Mouse (Mus musculus) left cerebral cortex, adult 9 months (tissue): ENCODE results near the gene Tmem54.

ENCODE experiments used
- DNase-seq, 2 experiments: peaks; one replicate each; pipeline ENCODE4 v3.0.0; 2022; ENCODE audit warnings: low spot score in 2 of 2

Gene Tmem54

DNA sequence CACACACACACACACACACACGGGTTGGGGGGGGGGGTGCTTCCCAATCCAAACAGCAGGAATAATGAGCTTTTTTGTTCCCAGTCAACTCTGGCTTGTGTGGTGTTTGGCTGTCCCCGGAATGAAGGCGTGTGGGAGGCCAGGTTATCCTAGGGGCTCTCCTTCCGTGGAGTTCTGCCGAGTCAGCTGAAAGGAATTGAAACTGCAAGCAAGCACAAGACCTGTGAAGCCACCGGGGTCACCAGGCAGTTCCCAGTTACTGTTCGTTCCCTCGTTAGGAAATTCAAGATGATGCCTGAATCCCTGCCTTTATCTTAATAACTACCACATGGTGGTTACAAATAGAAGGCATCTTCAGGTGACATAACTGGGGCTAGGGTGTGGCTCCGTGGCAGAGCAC lies 24.0 kb downstream of the Tmem54 start:
- DNase-seq: no peak

DNA sequence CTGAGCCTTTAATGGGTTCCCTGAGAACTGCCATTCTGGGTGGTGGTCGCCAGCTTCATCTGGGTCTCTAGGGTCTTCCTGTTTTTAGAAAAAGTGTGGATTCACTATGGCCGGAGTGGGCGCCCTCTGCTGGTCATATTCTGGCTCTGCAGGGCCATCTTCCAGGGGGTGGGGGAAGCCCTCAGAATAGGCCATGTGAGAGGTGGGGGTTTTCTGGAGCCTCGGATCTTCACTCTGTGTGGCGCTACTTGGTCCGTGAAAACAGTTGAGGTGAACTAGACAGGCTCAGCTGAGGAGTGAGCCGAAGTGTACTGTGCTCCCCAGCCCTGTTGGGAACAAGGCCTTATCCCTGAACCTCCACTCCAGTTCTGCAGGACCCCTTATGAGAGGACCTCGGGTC lies 24.8 kb downstream of the Tmem54 start:
- DNase-seq: no peak

DNA sequence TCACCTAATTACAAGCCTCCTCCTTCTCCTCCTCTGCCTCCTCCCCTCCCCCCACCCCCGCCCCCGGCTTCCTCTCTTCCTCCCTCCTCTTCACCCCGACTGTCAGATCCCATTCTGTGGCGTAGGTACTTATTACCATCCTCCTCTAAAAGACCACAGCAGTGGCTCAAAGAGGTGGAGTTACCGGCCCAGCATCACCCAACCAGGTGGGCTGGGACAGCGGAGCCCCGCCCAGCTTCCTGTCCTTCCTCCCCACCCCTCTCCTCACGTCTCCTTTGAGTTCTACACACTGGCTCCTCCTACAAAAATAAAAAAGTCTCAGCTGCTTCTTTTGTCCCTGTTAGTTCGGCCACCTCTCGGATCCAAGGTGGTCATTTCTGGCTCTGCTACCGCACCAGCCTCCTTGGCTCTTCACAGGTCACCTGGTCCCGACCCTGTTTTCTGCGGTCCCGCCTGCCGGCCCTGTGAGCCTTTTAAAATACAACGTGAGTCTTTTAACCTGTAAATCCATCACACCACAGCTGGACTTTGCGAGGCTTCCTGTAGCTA lies 25.5 kb downstream of the Tmem54 start:
- DNase-seq: no peak

DNA sequence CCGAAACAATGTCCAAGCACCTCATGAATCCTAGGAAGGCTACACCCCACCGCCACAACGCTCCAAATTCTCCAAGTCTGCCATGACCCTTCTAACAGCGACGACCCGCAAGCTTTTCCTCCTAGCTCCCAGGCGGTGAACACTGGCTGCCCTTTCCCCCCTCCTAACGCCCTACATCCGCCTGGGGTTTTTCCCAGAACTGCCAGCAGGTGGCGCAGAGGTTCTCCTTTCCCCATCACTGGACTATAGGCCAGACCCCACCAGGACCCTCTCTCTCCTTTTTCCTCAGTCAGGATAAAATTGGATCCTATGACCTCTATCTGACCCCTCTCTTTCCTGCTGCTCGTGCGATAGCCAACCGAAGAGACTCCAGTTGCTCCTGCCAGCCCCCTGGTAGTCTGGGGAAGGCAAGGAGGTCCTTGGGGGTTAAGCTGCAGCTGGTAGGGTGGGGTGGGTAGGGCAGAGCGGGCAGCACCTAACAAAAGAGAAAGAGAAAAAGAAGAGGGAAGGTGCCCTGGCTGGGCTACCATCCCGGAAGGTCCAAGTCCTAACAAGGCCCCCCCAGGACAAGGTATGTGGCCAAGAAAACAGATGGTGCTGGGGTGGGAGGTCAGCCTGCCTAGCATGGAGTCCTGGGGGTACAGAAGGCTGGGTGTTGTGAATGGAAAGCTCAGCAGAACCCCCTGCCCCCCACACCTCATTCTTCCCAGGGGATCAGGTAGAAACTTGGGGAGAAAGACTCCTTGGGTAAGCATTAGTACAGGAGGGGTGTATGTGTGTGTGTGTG lies 29.6 kb downstream of the Tmem54 start:
- peak in 1 of 2 experiments; percentile 69 for DNase-seq

DNA sequence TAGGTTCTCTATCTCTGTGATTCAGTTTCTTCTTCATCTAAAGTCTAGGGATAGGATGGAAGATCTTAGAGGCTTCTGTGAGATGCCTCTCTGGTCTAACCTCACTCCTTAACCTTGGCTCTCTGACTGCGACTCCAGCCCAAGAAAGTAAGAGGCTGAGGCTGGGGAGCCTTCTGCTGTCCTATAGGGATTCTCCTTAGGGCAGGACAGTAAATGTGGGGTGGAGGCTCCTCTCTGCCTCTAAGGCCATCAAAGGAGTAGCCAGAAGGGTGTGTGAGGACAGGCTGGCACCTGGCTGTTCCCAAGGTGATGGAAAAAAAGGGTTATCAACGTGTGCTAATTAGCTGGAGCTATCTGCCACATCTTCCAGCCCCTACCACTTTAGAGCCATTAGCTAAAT lies 30.3 kb downstream of the Tmem54 start:
- no peak for DNase-seq

DNA sequence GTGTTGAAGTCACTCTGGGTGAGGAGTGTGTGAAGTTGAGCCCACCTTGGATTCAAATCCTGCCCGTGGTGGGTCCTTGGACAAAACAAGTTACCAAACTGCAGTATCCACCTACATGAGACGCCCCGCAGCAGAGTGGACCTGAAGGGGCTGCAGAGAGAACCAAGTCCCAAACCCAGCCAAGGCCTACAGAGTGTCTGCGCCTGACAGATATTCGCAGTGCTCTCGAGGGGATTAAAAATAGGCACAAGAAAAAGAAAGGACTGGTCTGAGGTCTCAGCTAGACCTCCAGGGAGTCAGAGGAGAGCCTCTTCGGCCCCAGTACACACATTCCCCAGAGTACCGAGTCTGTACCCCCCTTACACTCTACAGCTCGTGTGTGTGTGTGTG lies 30.8 kb downstream of the Tmem54 start:
- DNase-seq: no peak

DNA sequence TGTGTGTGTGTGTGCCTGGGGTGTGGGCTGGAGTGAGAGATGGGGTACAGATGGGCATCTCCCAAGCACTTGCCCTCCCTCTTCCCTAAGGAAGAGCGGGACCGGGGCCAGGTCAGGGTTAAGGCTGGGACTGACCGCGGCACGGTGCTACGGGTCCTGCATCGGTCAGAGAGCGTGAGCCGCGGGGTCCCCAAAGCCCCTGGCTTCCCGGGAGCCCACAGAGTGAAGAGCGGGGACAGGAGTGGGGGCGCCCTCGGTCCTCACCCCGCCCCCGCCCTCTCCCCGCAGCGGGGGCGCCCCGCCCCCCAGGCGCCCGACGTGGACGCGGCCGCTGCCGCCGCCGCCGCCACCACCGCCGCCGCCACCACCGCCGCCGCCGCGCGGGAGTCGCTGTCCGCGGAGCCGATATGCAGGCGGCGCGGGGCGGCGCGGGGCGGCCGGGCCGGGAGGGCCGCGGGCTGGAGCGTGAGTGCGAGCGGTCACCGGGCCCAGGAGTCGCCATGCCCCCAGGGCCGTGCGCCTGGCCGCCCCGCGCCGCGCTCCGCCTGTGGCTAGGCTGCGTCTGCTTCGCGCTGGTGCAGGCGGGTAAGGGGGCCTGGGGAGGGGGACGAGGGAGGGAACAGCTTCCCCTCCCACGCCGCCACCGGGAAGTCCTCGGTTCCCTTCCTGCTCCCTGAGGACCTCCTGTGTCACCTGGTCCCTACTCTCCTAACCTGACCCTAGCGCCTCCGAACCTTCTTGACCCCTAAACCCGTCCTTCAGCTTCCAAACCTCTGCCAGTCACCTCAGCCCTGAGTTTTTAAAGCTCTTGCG lies 31.4 kb downstream of the Tmem54 start, which contains the start of gene Fndc5:
Fndc5 (plus strand) TSS at position 421 of the 813 bp plus-strand sequence.
- DNase-seq: no peak

DNA sequence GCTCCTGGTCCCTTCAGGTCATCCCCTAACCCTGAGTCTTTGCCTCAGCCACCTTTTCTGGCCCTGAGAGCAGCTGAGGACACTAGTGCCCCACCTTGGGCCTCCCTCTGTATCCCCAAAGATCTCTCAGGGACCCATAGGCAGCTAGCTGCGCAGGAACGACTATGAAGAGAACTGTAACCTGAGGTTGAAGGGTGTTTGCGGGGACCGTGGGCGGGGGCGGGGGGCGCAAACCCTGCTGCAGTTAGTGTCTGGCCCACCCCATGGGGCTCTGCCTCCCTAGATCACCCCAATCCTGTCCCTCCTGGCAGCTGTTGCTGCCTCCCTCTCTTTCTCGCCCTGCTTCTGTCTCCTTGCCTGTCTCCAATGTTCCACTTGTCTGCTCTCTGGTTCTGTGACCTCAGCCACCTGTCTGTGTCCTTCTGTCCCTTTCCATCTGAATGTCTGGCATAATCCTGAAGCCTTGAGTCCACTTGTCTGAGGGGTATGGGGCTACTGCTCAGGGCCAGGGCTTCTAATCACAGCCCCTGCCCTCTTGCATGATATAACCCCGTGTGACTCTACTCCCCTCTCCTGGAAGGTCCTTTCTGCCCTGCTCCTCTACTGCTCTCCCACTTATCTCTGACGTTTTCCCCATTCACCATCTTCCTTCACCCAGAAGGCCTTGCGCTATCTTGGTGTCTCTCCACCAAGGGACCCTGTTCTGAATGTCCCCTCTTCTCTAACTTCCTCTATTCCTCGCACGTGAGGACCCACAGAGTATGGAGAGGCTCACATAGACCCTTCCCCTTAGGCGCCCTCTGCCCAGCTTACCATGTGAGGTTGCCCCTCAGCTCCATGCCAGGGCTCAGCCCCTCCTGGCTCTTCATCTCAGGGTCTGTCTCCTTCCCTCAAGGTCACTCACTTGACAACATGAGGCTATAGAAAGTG lies 32.3 kb downstream of the Tmem54 start:
- no peak for DNase-seq

DNA sequence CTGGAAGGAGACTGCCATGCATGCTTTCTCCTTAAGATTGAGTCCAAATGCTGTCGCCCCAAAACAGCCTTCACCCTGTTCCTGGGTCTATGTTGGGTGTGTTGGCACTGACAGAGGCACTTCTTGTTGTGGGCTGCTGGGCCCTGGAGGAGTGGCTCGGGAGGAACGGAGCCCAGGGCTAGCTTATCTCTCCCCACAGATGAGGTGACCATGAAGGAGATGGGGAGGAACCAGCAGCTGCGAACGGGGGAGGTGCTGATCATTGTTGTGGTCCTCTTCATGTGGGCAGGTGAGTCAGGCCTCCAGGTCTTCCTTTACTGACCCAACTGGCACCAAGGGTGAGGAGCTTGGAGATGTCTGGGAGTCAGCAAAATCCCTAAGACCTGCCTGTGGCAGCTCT lies 34.3 kb downstream of the Tmem54 start:
- no peak for DNase-seq

DNA sequence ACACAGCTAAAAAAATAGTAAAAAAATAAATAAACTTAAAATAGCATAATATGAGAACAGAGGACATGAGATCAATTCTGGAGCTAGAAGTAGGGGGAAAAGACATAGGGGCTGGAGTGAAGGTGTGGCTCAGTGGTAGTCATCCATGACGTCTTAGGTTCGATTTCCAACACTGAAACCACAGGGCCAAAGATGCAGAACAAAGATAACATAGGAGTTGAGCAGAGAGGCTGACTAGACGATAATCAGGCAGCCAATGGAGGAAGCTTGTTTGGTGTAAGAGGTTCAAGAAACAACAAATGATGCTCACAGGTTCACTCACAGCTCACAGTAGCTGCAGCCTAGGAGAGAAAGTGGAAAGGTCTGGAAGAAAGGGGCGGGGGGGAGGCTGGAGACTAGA lies 35.5 kb downstream of the Tmem54 start:
- no peak for DNase-seq

DNA sequence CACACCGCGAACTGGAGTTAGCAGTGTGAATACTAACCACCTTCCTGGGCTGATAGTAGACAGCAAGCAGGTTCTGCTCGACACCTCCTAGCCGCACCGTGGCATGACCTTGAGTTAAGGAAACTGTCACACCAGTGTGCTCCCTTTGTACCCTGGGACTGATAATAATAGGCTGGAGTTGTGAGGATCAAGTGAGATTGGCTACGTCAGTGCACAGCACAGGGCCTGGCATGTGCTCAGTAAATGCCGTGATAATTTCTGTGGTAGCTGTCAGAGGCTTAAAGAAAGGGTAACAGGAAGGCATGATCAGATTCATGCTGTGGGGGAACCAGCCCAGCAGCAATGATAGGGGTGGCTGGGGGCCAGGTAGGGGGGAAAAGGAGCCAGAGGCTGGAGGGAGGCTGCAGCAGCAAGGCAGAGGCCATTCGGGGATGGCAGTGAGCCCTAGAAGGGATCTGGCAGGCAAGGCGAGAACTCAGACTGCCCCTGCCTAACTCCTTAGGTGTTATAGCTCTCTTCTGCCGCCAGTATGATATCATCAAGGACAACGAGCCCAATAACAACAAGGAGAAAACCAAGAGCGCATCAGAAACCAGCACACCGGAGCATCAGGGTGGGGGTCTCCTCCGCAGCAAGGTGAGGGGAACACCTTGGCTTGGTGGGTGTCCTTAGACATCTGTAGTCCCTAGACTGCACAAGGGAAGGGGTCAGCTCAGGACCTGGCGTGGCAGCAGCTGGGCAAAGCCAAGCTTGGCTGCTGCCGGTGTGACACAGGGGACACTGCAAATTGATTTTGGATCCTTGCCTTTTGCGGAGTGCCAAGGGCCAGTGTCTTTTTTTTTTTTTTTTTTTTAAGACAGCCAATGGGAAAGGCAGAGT lies 36.5 kb downstream of the Tmem54 start:
- DNase-seq: no peak

DNA sequence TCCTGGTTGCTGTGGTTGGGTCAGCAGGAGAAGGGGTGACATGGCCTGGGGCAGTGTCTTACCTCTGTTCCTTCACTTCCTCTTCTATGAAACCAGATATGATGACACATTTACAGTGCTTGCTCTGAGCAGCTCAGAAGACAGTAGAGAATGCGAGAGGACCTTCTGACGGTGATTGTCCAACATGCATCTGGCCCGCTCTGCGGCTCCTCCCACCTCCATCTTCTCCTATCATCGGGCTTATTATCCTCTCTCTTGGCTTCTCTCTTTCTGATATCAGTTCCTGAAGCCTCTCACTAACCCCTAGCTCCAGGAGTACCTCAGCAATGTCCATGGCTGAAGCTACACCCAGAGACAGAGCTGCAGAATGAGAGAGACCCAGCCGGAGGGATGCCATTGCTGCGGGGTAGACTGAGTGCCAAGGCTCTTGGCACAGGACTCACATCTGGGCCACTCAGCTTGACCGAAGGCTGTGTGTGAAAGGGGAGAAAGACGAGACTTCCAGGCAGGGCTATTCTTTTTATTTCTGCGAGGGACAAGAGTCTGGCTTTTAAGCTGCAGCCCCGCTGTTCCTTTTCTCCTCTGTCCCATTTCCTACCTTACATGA lies 37.2 kb downstream of the Tmem54 start:
- no peak for DNase-seq

DNA sequence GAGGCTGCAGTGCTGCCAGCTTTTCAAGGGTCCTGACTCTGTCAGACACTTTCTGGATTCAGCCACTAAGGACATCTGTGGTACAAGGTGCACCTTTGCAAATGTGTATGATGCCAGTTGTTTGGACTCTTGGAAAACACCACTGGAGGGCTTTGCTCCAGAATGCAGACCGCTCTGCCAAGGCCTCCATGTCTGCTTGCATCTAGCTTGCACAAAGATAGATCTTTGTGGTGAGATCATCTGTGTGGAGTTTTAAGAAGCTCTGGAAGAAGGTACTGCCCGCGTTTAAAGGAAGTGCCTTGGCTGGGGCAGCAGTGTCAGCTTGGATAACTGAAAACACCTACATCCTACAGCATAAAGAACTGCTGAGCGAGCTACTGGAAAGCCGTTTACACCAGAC lies 38.2 kb downstream of the Tmem54 start:
- DNase-seq: no peak

DNA sequence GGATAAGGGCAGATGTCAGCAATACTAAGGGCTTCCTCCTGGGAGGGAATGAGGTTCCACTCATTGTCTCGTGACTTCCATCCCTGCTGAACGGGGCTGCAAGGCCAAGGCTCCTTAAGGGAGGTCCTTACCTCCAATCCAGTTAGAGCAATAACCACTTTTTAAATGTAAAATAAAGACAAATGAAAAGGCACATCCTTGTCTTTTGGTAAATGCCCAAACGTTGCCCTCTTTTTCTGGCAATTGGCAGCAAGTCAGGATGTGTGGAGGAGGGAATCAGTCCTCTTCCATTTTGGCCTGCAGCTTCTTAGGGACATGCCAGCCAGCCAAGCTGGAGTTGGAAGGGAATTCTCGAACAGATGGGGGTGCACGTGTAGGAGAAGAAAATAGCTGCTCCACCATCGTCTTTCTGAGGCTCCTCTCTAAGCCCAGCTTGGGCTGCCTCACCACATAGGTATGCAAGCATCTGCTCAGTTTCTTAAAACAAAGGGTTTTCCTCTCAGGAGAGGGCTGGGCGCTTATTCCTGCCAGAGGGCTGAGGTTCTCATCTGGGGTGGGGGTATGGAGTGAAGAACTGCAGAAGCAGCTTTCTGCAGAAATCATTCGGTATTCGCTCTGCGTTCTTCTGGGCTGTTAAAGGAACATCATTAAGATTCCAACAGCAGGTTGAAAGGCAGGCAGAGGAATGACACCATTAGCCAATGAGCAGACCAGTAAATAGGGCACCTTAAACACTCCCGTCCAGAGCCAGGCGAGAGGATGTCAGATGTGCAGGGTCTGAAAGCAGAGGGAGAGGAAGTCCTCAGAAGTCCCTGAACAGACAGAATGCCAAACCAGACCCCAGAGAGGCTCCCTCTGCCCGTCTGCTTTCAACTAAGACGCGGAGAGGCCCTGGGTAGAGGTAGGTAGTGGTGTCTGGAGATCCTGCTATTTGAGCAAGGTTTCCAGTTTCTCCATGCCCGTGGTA lies 39.3 kb downstream of the Tmem54 start:
- DNase-seq: peak; percentile 80 to 95

DNA sequence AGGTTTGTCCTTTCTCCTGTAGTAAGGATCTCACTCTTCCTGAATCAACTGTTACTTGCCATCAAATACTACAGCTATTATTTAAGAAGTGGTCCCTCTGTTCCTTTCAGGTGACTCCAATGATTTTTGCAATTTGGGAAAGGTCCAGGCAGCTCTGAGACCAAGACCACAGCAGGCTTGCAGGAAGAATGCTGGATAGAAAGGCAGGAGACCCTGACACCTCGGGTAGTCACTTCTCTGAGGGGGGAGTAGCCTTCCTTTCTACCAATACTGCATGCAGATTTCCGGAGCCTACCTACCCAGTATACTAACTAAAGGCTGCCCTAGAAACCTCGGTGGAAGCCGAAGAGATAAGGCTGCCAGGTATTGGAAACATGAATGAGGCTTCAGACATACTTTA lies 40.1 kb downstream of the Tmem54 start:
- DNase-seq: no peak

DNA sequence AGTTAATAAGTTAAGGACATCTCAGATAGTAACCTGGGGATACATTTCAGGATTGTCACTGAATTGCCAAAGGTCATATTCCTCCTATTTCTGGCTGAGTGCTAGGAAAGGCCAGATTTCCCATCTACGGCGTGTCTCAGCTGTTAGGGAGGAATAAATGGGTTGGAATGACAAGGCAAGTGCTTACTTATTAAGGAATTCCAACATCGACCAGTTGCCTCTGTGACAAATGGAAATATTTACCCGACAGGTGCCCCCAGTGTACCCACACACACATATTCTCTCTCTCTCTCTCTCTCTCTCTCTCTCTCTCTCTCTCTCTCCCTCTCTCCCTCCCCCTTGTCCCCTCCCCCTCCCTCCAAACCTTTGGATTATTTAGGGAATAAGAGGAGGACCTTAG lies 40.6 kb downstream of the Tmem54 start:
- no peak for DNase-seq

DNA sequence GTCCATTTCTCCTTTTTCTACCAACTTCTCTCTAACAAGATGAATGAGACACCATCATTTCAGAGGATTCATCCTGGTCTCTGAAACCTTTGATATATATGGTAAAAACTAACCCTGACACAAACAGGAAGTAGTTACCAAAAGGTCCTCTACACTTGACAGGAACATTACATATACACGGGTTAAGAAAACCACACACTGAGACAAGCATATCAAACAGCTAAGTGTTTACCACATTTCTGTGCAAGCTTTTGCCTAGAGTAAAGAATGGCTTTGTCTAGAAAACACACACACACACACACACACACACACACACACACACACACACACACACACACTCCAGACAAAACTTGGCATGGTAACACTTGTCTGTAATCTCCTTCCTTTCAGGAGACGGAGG lies 41.0 kb downstream of the Tmem54 start:
- no peak for DNase-seq

DNA sequence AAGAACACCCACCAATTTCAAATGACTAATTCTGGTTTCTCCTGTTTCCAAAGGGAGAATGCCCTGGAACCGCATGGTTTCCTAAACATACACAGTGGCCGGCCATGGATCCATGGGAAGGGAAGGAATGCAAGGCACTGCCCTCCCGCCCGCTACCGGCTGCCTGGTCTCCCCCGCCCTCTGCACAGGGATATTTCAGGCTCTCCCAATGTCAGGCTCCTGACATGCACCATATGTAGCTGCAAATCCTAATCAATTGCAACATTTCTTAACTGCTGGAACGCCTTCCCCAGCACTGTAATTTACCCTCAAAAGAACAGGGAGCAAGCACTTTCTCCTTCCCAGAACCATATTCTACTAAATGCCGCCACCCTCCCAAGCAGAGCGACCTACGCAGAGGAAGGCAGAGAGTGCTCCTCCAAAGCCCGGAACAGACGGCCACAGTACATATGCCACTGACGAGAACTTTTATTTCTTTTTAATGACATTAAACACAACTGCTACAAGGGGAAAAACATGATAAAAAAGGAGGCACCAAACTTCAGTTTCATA lies 42.3 kb downstream of the Tmem54 start:
- DNase-seq: no peak

DNA sequence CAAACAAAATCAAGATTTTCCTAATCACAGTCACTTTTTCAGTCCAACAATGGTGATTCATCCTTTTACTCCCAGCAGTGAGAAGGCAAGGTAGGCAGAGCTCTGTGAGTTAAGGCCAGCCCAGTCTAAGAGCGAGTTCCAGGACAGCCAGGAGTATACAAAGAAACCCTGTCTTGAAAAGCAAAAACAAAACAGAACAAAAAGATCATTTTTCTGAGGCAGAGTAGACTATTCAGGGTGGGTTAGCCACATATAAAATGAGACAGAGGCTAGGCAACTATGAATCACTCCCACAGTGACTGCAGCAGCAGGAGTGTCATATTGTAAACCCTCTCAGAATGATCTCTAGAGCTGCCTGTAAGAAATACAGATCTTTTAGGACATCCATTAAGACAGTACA lies 44.0 kb downstream of the Tmem54 start:
- DNase-seq: no peak
